Mouse (Mus musculus): Measurements from ENCODE around the gene 4930583I09Rik.

4930583I09Rik gene

DNA sequence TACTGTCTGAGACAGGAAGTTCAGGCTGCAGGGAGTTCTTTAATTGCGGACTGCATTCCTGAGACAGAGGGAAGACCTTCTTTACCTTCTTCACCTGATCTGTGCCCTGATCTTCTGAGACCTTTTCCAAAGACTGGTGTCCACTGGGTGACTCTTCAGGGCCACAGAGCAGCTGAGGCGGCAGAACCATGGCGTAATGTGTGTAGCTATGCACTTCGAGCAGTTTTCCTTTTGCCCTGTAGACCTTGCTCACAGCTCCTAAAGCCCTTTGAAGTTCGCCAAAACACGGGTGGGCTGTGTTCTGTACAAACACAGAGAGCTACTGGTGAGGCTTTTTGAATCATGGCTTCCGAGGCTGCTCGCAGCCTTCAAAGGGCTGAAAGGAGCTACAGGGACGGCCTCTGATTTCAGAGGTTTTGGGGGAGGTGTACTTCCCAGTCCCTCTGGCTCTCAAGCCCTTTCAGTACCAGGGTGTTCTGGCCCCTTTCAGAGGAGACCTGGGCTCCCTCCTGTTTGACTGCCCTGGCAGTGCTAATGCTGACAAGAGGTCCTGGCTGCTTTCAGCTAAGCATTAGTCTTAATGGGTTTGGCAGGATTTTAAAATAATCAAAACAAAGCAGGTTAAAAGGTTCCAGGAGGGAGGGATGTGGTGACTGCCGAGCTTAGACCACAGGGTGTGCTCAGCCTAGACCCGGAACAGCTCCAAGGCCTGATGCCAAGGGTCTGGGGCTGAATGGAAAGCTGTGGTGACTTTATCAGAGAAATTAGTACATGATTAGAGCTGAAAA lies 33.5 kb downstream of the 4930583I09Rik start:
- DNase-seq (ENCODE audit: low read depth, low spot score): no peak

GRCm38 (mm10) chr17:64792623-64793022 lies 43.2 kb downstream of the 4930583I09Rik start:
- DNase-seq (ENCODE audit: low read depth, low spot score): no peak

- no peak for DNase-seq (ENCODE audit: low read depth, low spot score)
Measured at GRCm38 (mm10) chr17:64792076-64792475, 43.8 kb downstream of the 4930583I09Rik start.

- DNase-seq (ENCODE audit: low read depth, low spot score): no peak
Measured at GRCm38 (mm10) chr17:64789175-64789574, 46.7 kb downstream of the 4930583I09Rik start.

- no peak for DNase-seq (ENCODE audit: low read depth, low spot score)
Measured at GRCm38 (mm10) chr17:64788301-64788700, 47.6 kb downstream of the 4930583I09Rik start.

GRCm38 (mm10) chr17:64785961-64786360 lies 49.9 kb downstream of the 4930583I09Rik start:
- no peak for DNase-seq (ENCODE audit: low read depth, low spot score)
